Comparison of ENCODE assay signal across 23 mouse cellular contexts in the genomic region with DNA sequence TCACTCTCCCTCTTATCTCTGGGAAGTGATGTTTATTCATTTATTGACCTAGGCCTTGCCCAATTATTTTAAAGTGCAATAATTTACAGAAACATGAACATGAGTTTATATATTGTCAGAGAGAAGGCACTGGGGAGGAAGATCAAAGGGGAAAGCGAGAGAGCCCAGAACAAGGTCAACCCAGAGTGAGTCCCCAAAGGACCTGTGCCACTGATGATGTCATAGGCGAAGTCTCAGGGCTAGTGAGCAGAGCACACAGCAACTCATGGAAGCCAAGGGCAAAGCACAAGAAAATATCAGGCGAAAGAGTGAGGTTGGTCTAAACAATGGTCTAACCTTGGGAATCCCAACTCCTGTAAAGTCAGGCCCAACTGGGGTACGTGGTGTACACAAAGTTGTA.
A peak's percentile ranks its signal among the peaks of the same experiment; 100 is the strongest.
DNase-seq lines count a peak whose midpoint lies in the region; ATAC-seq lines count a peak whose summit lies in the region.
"Had no signal": no experiment of that assay in that cellular context is flagged by ENCODE, and none has a peak within 500 bp of the region (broad histone marks: within the 10 kb centered on the region; RNA-seq: fewer than 3 reads in every experiment).

No protein-coding gene starts in this region.

- WGBS in intestine, embryonic 15.5 days: 81% methylated on average over 4 of the region's 4 CpGs
- 82% methylated on average over 4 of the region's 4 CpGs for WGBS in hindbrain, embryonic 12.5 days

- DNase-seq in adrenal gland, adult (ENCODE audit: inconsistent age in 2 of 2, low spot score in 1 of 2): peak; percentile 76 to 87
- DNase-seq in adrenal gland, adult 18-20 months (ENCODE audit: low spot score in 2 of 2): no peak
- DNase-seq in adrenal gland, postnatal 10 days: peak; percentile 48
- no peak for DNase-seq in layer of hippocampus, adult 8-10 months (ENCODE audit: low spot score in 2 of 2)
- DNase-seq: cerebellum, adult 18-20 months; cerebellum, adult 9-10 months; cerebellum, postnatal 14 days; gastrocnemius, postnatal 10 days; gastrocnemius, postnatal 36 days; heart, adult 2 months; heart, postnatal 14 days; heart, postnatal 4 days; kidney, adult 11 months; kidney, adult 8-10 months had no signal

- no peaks in the 10 kb centered on the region for H3K27me3 ChIP-seq in intestine, embryonic 15.5 days (replicated peaks)
- no peaks in the 10 kb centered on the region; the same call in 1 of the 2 replicates for H3K27me3 ChIP-seq in hindbrain, embryonic 12.5 days
- H3K27me3 ChIP-seq: hindbrain, embryonic 15.5 days had no signal

- H3K27ac ChIP-seq in intestine, embryonic 15.5 days: no peak overlapping the region
- H3K27ac ChIP-seq in hindbrain, embryonic 12.5 days: no peak overlapping the region
- H3K27ac ChIP-seq: forebrain, embryonic 10.5 days; forebrain, embryonic 13.5 days; heart, adult 2 months; heart, embryonic 10.5 days; heart, embryonic 13.5 days; hindbrain, embryonic 15.5 days had no signal

- no peak overlapping the region for H3K9ac ChIP-seq in intestine, embryonic 15.5 days
- no peak overlapping the region for H3K9ac ChIP-seq in hindbrain, embryonic 12.5 days
- H3K9ac ChIP-seq: forebrain, embryonic 13.5 days; heart, embryonic 13.5 days; hindbrain, embryonic 15.5 days had no signal

- H3K9me3 ChIP-seq in intestine, embryonic 15.5 days: no peaks in the 10 kb centered on the region
- no peaks in the 10 kb centered on the region for H3K9me3 ChIP-seq in hindbrain, embryonic 12.5 days (replicated peaks)
- H3K9me3 ChIP-seq: forebrain, embryonic 10.5 days; forebrain, embryonic 13.5 days; heart, embryonic 10.5 days; heart, embryonic 13.5 days; hindbrain, embryonic 15.5 days had no signal

- H3K4me1 ChIP-seq in intestine, embryonic 15.5 days (replicated peaks): peaks cover 9% of the 10 kb centered on the region
- peaks cover 21% of the 10 kb centered on the region for H3K4me1 ChIP-seq in hindbrain, embryonic 12.5 days

- H3K4me2 ChIP-seq in intestine, embryonic 15.5 days (replicated peaks): no peak overlapping the region
- H3K4me2 ChIP-seq in hindbrain, embryonic 12.5 days (replicated peaks): no peak overlapping the region
- H3K4me2 ChIP-seq: forebrain, embryonic 13.5 days; heart, embryonic 13.5 days; hindbrain, embryonic 15.5 days had no signal

- peak; percentile 30; the same call in 1 of the 2 replicates for ATAC-seq in intestine, embryonic 15.5 days
- no peak for ATAC-seq in hindbrain, embryonic 12.5 days (ENCODE audit: low FRiP score)
- ATAC-seq: activated CD4-positive, CD25-positive, alpha-beta regulatory T cell, adult 4 months; forebrain, embryonic 13.5 days; forebrain, embryonic 16.5 days had no signal

- H3K4me3 ChIP-seq in intestine, embryonic 15.5 days (replicated peaks): no peak overlapping the region
- H3K4me3 ChIP-seq in hindbrain, embryonic 12.5 days: no peak overlapping the region
- H3K4me3 ChIP-seq: forebrain, embryonic 10.5 days; forebrain, embryonic 13.5 days; heart, adult 2 months; heart, embryonic 10.5 days; heart, embryonic 13.5 days; hindbrain, embryonic 15.5 days had no signal

- H3K36me3 ChIP-seq in intestine, embryonic 15.5 days: no peaks in the 10 kb centered on the region
- H3K36me3 ChIP-seq in hindbrain, embryonic 12.5 days: no peaks in the 10 kb centered on the region
- H3K36me3 ChIP-seq: forebrain, embryonic 10.5 days; heart, embryonic 10.5 days; heart, embryonic 13.5 days; hindbrain, embryonic 15.5 days had no signal

Comparison
In these comparisons a context has a peak if more than half of its experiments do, and no peak if none do; other contexts are left out.
1. DNase-seq: peak in adrenal gland, adult (2 of 2) and adrenal gland, postnatal 10 days (single experiment); none in adrenal gland, adult 18-20 months (0 of 2) and layer of hippocampus, adult 8-10 months (0 of 2).